Mouse (Mus musculus) myocyte (in vitro differentiated cells): Measurements from ENCODE around the gene Unk.

Source experiments
- MYOG ChIP-seq, 3 experiments: IDR thresholded peaks; one replicate each; pipeline ENCODE4 v1.6.1; 2011; ENCODE audit warnings: control low read depth in 2 of 3, low read depth in 2 of 3, mild to moderate bottlenecking in 2 of 3; ENCODE audit not compliant: insufficient read length in 2 of 3, control insufficient read depth in 1 of 3, insufficient read depth in 1 of 3
- POLR2A ChIP-seq: IDR thresholded peaks from one replicate; pipeline ENCODE4 v1.6.1; 2011; ENCODE audit warnings: low read depth, mild to moderate bottlenecking, control low read depth, moderate library complexity; ENCODE audit not compliant: insufficient read length

GRCm38 (mm10) chr11:116078221-116078620 lies 48.1 kb downstream of the Unk start:
- no peak for TF ChIP-seq POLR2A
- no peak for TF ChIP-seq MYOG (IDR thresholded peaks at IDR 0.05; ENCODE audit: control insufficient read depth in 1 of 3, insufficient read depth in 1 of 3, insufficient read length in 2 of 3, low read depth in 2 of 3)
